Mouse (Mus musculus) adrenal gland, adult 10 weeks (tissue): ENCODE data around the gene Fbxo47. TPM values are rescaled to one million over a fixed set of nuclear protein-coding genes. Genes with fewer than 3 reads are reported as not detected.

Experiments
- polyA plus RNA-seq: library from polyadenylated mRNA; stranded (reverse); fragments of 350-450 nt; fragmentation: Illumina TruSeq; extraction: RNeasy Lipid Tissue Mini Kit (QIAGEN cat#74804); gene quantifications from one replicate; pipeline ENCODE4 v1.2.3, GENCODE M21; 2014; ENCODE audit warnings: low read depth, low replicate concordance

The Fbxo47 gene
- polyA plus RNA-seq = 4.6 TPM

GRCm38 (mm10) chr11:97883918-97884600, at the start of gene Fbxo47:
TSS of gene Fbxo47 (minus strand) at chr11:97884154.

GRCm38 (mm10) chr11:97840539-97840954, 43.4 kb downstream of the Fbxo47 start, which contains the start of gene B230217C12Rik:
TSS of gene B230217C12Rik (plus strand) at chr11:97840780.

Other genes starting within 250 kb of the Fbxo47 start
- 7.2 TPM for gene Mllt6, start 220.7 kb downstream of the Fbxo47 start, polyA plus RNA-seq
- 11.4 TPM for gene Cisd3, start 198.3 kb downstream of the Fbxo47 start, polyA plus RNA-seq
- 3.8 TPM for gene Pcgf2, start 183.7 kb downstream of the Fbxo47 start, polyA plus RNA-seq
- 12.1 TPM for gene Psmb3, start 180.8 kb downstream of the Fbxo47 start, polyA plus RNA-seq
- gene Pip4k2b, start 139.4 kb downstream of the Fbxo47 start, polyA plus RNA-seq = 17.1 TPM
- gene Cwc25, start 117.6 kb downstream of the Fbxo47 start, polyA plus RNA-seq = 20.1 TPM
- not detected for gene 1700001P01Rik, start 108.2 kb downstream of the Fbxo47 start, polyA plus RNA-seq
- 1,551 TPM for gene Rpl23, start 101.7 kb downstream of the Fbxo47 start, polyA plus RNA-seq
- 49.3 TPM for gene Lasp1, start 85.2 kb downstream of the Fbxo47 start, polyA plus RNA-seq
- 9.6 TPM for gene B230217C12Rik, start 43.4 kb downstream of the Fbxo47 start, polyA plus RNA-seq
- 0.35 TPM for gene Plxdc1, start 102.3 kb upstream of the Fbxo47 start, polyA plus RNA-seq
- not detected for gene Arl5c, start 112.0 kb upstream of the Fbxo47 start, polyA plus RNA-seq
- 0.29 TPM for gene Cacnb1, start 138.9 kb upstream of the Fbxo47 start, polyA plus RNA-seq
- 96.6 TPM for gene Rpl19, start 142.6 kb upstream of the Fbxo47 start, polyA plus RNA-seq
- not detected for gene Stac2, start 169.3 kb upstream of the Fbxo47 start, polyA plus RNA-seq